In genomic region chr17:27557181-27557926, GRCm38 (mm10) we compare ENCODE assay signal across 8 mouse cellular contexts. TPM values are rescaled to one million over a fixed set of nuclear protein-coding genes. Genes with fewer than 3 reads are reported as not detected.
DNase-seq lines count a peak whose midpoint lies in the region; ATAC-seq and TF ChIP-seq lines count a peak whose summit lies in the region.

No protein-coding gene starts in this region.

- H3K4me1 ChIP-seq in hindbrain, embryonic 16.5 days (ENCODE audit: control insufficient read depth, insufficient read depth, low read depth, low read length) = peaks cover 24% of the 10 kb centered on the region
- H3K4me1 ChIP-seq in lung, embryonic 14.5 days (ENCODE audit: insufficient read depth) = peaks cover 13% of the 10 kb centered on the region; the same call in 1 of the 2 replicates
- H3K4me1 ChIP-seq in neural tube, embryonic 15.5 days = peaks cover 46% of the 10 kb centered on the region

- peak overlapping the region; percentile 75 for H3K4me3 ChIP-seq in hindbrain, embryonic 16.5 days (ENCODE audit: low read length)
- H3K4me3 ChIP-seq in lung, embryonic 14.5 days (ENCODE audit: low read depth, low read length) = peak overlapping the region; percentile 82
- peak overlapping the region; percentile 73 for H3K4me3 ChIP-seq in neural tube, embryonic 15.5 days (replicated peaks)

- WGBS in hindbrain, embryonic 16.5 days = under 1% methylated on average over 67 of the region's 75 CpGs
- under 1% methylated on average over 56 of the region's 75 CpGs for WGBS in lung, embryonic 14.5 days
- WGBS in neural tube, embryonic 15.5 days = under 1% methylated on average over 67 of the region's 75 CpGs

- H3K9me3 ChIP-seq in hindbrain, embryonic 16.5 days (ENCODE audit: control insufficient read depth, low read length) = no peaks in the 10 kb centered on the region
- no peaks in the 10 kb centered on the region for H3K9me3 ChIP-seq in lung, embryonic 14.5 days (ENCODE audit: low read depth, low read length)
- H3K9me3 ChIP-seq in neural tube, embryonic 15.5 days (replicated peaks) = no peaks in the 10 kb centered on the region

- no peak for DNase-seq in frontal cortex, postnatal 36 days (ENCODE audit: low spot score in 2 of 2)
- peak; percentile 83 for DNase-seq in embryo, embryonic 9.5 days (ENCODE audit: extremely low spot score)
- DNase-seq in lung, embryonic 14.5 days = peak; percentile 82
- DNase-seq in frontal cortex, adult 2 months (ENCODE audit: extremely low spot score in 1 of 2, low spot score in 1 of 2) = no peak

- H3K4me2 ChIP-seq in hindbrain, embryonic 16.5 days (ENCODE audit: low read length) = peak overlapping the region; percentile 91
- H3K4me2 ChIP-seq in lung, embryonic 14.5 days = peak overlapping the region; percentile 89
- H3K4me2 ChIP-seq in neural tube, embryonic 15.5 days = peak overlapping the region; percentile 84

- ATAC-seq in frontal cortex, adult (ENCODE audit: low TSS enrichment) = peak; percentile 11; the same call in 1 of the 2 replicates
- peak; percentile 40 for ATAC-seq in CD4-positive, CD25-positive, alpha-beta regulatory T cell, adult 4 months
- peak; percentile 34 for ATAC-seq in hindbrain, embryonic 16.5 days
- ATAC-seq in lung, embryonic 14.5 days (ENCODE audit: insufficient read depth) = peak; percentile 9; the same call in 1 of the 2 replicates
- peak; percentile 51 for ATAC-seq in neural tube, embryonic 15.5 days (ENCODE audit: low FRiP score)

- peaks cover 8% of the 10 kb centered on the region for H3K27me3 ChIP-seq in hindbrain, embryonic 16.5 days (replicated peaks; ENCODE audit: control insufficient read depth, insufficient read depth, low read length)
- H3K27me3 ChIP-seq in lung, embryonic 14.5 days (ENCODE audit: insufficient read depth, low read length) = no peaks in the 10 kb centered on the region
- peaks cover 13% of the 10 kb centered on the region for H3K27me3 ChIP-seq in neural tube, embryonic 15.5 days (replicated peaks)

- H3K27ac ChIP-seq in hindbrain, embryonic 16.5 days (ENCODE audit: low read depth, low read length) = peak overlapping the region; percentile 82
- H3K27ac ChIP-seq in lung, embryonic 14.5 days (ENCODE audit: low read depth) = peak overlapping the region; percentile 96
- H3K27ac ChIP-seq in neural tube, embryonic 15.5 days (replicated peaks) = peak overlapping the region; percentile 91

- H3K9ac ChIP-seq in hindbrain, embryonic 16.5 days (ENCODE audit: low read depth, low read length) = peak overlapping the region; percentile 96
- H3K9ac ChIP-seq in lung, embryonic 14.5 days = peak overlapping the region; percentile 79
- peak overlapping the region; percentile 79 for H3K9ac ChIP-seq in neural tube, embryonic 15.5 days (replicated peaks)

- 0 out of 2 replicates have a peak, but pooled peaks cover 3% of the 10 kb centered on the region for H3K36me3 ChIP-seq in hindbrain, embryonic 16.5 days (ENCODE audit: control insufficient read depth, insufficient read depth, low read length)
- H3K36me3 ChIP-seq in lung, embryonic 14.5 days (ENCODE audit: insufficient read depth) = peaks cover 22% of the 10 kb centered on the region
- peaks cover 8% of the 10 kb centered on the region; the same call in 1 of the 2 replicates for H3K36me3 ChIP-seq in neural tube, embryonic 15.5 days

- TF ChIP-seq CTCF in lung, embryonic 14.5 days (IDR thresholded peaks at IDR 0.05; ENCODE audit: low read depth) = peak; percentile 34; the same call in 1 of the 2 replicates

RNA-seq across cellular contexts. Expression of gene Hmga1, which starts 1.1 kb away (rescaled TPM):
- 10 to 100 TPM; 82.7 to 84.0 TPM for polyA plus RNA-seq in CD4-positive, CD25-positive, alpha-beta regulatory T cell, adult 4 months (2017; shearing (Covaris generic))
- polyA plus RNA-seq in hindbrain, embryonic 16.5 days (2015; fragmentation: Nextera tagmentation; extraction: Ambion mirVana) = 144 and 155 TPM in 2 replicates
- 295 and 329 TPM in 2 replicates for polyA plus RNA-seq in lung, embryonic 14.5 days (2014; fragmentation: Nextera tagmentation; extraction: Ambion mirVana)
- 129 and 207 TPM in 2 replicates for polyA plus RNA-seq in neural tube, embryonic 15.5 days (2015; fragmentation: Nextera tagmentation; extraction: Ambion mirVana)
- polyA plus RNA-seq in frontal cortex, adult 2 months (2012; rRNA removed) = 66.0 and 78.8 TPM in 2 replicates

RNA-seq across cellular contexts. Expression of gene AI413582, which starts 8.2 kb away (rescaled TPM):
- 100 to 1,000 TPM; 106 to 112 TPM for polyA plus RNA-seq in CD4-positive, CD25-positive, alpha-beta regulatory T cell, adult 4 months (2017; shearing (Covaris generic))
- polyA plus RNA-seq in hindbrain, embryonic 16.5 days (2015; fragmentation: Nextera tagmentation; extraction: Ambion mirVana) = 77.2 and 83.3 TPM in 2 replicates
- polyA plus RNA-seq in lung, embryonic 14.5 days (2014; fragmentation: Nextera tagmentation; extraction: Ambion mirVana) = 17.6 and 21.8 TPM in 2 replicates
- 70.8 and 74.9 TPM in 2 replicates for polyA plus RNA-seq in neural tube, embryonic 15.5 days (2015; fragmentation: Nextera tagmentation; extraction: Ambion mirVana)
- 83.9 and 84.2 TPM in 2 replicates for polyA plus RNA-seq in frontal cortex, adult 2 months (2012; rRNA removed)

RNA-seq across cellular contexts. Expression of gene Grm4, which starts 36.2 kb away (rescaled TPM):
- not detected for polyA plus RNA-seq in CD4-positive, CD25-positive, alpha-beta regulatory T cell, adult 4 months (2017; shearing (Covaris generic))
- polyA plus RNA-seq in hindbrain, embryonic 16.5 days (2015; fragmentation: Nextera tagmentation; extraction: Ambion mirVana) = 9.3 and 10.0 TPM in 2 replicates
- polyA plus RNA-seq in lung, embryonic 14.5 days (2014; fragmentation: Nextera tagmentation; extraction: Ambion mirVana) = 0.05 and 0.11 TPM in 2 replicates
- polyA plus RNA-seq in neural tube, embryonic 15.5 days (2015; fragmentation: Nextera tagmentation; extraction: Ambion mirVana) = 9.7 and 10.1 TPM in 2 replicates
- 39.8 and 50.2 TPM in 2 replicates for polyA plus RNA-seq in frontal cortex, adult 2 months (2012; rRNA removed)

Comparison
In these comparisons a context has a peak if more than half of its experiments do, and no peak if none do; other contexts are left out.
1. DNase-seq: peak in embryo, embryonic 9.5 days (single experiment) and lung, embryonic 14.5 days (single experiment); none in frontal cortex, postnatal 36 days (0 of 2) and frontal cortex, adult 2 months (0 of 2).
2. Peak in every context shown above with its lines, with median percentiles within 50 percentile points of each other: ATAC-seq, H3K27ac ChIP-seq, H3K4me2 ChIP-seq, H3K4me3 ChIP-seq and H3K9ac ChIP-seq.